Mouse (Mus musculus) gastrocnemius, adult 18-20 months (tissue): ENCODE results near the gene Itga6. TPM values are rescaled to one million over a fixed set of nuclear protein-coding genes. Genes with fewer than 3 reads are reported as not detected.
"Not testable (repeated sequence)": the region's sequence is repeated elsewhere in the genome, so short reads cannot be mapped to it uniquely, and the experiment has no call there.

ENCODE experiments used
- DNase-seq: peaks from one replicate; pipeline ENCODE4 v3.0.0; 2021; ENCODE audit warnings: low spot score
- total RNA-seq, 2 experiments: library from RNA; stranded (reverse); gene quantifications; 2 replicates each; pipeline ENCODE4 v1.2.3; 2021

The Itga6 gene
- total RNA-seq, 2 experiments from 2014 or later, result 14.2 to 18.3 TPM

DNA sequence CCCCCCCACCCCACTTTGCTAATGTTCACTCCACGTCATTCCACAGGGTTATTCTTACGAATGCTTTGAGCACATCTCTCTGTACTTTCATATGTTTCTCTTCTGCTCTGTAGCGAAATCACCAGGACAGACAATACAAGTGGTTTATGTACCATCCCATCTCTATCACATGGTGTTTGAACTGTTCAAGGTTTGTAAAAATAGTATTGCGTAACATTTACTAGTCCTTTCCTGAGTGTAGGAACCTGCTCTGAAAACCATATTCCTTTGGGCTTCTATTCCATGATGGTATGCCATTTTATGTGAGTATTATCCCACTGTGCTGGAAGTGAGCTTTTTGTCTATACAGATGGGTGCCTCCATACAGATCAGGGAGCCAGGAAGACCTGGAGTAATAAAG lies 141.9 kb downstream of the Itga6 start:
- no peak for DNase-seq

DNA sequence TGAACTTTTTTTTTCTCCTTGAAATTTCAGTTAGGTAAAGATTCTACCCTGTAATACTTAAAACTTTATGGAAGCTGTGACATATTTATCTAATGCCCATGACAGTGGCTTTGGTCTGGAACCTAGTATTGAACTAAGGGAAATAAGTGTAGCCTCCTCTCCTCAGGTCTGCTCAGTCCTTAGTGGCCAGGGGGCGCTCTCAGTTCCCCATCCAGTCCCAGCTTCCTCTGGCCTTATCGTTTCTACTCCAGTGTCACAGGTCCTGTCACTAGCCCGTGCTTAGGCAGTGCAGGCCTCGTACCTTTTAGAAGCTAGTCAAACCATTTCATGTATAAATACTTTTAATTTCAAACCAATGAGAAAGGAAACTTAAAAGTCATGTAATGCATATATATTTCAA lies 143.0 kb downstream of the Itga6 start:
- no peak for DNase-seq

DNA sequence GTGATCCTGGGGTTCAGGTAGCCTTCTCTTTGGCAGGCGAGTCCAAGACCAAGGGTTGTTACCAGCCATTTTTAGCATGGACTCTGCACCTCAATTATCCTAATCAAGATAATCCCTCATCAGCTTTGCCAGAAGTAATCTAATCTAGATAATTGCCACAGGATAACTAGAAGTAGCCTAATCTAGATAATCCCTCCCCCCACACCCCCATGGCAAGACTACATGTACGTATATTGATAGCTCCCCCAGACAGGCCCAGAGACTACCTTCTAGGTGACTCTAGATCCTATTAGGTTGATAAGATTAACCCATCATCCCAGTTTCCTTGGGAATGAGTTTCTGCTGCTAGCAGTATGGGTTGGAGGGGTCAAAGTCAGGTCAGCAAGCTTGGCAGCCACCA lies 146.1 kb downstream of the Itga6 start:
- DNase-seq, result no peak

DNA sequence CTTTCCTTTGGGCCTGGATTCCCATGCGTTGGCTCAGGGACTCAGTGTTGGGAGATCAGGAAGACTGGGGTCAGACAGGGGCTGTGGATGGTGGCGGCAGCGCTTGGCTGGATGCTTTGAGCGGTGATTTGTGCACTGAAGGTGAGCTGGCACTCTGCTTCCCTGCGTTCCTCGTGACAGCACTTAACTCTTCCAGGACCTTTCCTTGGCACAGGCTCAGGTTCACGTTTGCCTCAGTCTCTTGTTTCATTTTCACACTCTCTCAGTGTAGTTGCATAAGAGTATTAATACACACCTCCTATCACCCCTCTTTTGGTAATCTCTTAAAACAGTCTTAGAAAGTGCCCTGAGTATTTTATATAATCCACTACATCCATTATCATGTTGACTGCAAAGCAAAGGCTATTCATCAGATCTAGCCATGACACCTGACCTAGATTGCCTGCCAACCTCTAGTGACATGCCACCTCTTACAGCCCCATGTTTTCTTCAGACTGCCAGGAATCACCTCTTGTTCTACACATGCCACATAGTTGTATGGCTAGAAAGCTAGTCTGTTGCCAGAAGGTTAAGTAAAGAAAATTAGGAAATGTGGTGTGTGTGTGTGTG lies 147.4 kb downstream of the Itga6 start:
- no peak for DNase-seq

DNA sequence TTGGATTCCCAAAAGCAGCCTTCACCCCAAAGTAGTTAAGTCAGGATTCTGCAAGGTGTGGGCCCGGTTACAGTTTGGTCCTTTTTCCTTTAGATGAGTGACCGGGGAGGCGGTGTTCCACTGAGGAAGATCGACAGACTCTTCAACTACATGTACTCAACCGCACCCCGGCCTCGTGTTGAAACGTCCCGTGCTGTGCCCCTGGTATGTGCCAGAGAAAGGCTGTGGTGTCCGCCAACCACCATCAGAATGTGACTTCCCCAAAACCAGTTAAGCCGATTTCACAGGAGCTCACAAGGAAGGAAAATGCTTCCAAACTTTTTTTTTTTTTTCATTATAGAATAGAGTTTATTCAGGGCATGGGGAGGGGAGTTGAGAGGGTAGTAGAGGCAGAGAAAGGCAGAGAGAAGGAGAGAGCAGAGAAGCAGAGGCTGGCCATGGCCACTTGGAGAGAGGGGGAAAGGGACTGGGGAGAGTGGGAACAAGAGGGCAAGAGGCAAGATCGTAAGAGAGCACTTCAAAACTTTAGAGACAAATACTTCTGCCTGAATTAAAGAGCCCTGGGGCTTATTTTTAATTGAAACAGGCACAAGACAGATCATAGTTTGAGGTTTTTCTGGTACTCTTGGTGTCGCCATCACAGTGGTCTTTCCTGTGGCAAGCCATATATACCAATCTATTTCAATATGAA lies 150.3 kb downstream of the Itga6 start:
- DNase-seq, result no peak

DNA sequence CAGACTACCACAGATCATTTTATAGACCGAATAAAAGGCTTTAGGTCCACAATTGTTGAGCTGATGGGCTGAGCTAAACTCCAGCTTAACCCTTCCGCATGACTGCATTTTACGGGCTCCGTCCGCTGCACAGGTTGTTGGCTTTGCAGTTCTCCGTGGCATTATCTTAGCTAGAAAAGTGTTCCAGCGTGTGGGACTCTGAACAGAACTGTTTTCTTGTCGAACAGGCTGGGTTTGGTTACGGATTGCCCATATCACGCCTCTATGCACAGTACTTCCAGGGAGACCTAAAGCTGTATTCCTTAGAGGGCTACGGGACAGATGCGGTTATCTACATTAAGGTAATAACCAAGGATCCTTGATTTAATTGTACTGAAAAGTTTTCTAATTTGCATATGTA lies 152.0 kb downstream of the Itga6 start:
- DNase-seq, result no peak

DNA sequence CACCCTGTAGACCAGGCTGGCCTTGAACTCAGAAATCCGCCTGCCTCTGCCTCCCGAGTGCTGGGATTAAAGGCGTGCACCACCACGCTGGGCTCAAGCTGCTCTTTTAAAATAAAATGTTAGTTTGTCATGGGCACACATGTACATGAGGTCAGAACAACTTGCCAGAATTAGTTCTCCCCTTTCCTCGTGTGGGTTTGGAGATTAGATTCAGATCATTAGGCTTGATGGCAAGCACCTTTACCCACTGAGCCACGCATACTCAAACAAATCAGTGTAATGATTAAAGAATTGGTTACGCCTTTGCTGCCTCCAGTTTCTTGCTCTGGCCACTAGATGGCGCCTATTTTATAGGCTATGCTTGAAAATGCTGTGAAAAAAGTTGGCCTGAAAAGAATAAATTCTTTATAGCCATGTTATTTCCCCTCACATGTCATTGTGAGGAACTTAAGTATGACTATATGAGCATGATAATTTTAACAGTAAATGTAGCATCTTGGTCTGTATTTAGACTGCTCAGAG lies 153.0 kb downstream of the Itga6 start:
- DNase-seq, result peak; percentile 26

DNA sequence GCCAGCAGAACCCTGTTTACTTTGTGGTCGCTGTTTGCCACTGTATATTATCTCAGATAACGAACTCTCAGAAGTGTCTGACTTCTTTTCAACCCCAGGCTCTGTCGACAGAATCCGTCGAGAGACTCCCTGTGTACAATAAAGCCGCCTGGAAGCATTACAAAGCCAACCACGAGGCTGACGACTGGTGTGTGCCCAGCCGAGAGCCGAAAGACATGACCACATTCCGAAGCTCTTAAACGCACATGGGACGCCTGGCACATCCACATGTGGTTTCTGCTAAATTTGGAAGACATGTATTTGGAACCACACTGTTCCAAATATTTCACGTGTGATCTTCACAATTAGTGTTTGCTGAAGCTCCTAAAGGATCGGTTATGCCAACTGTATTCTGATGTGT lies 154.5 kb downstream of the Itga6 start:
- no peak for DNase-seq

DNA sequence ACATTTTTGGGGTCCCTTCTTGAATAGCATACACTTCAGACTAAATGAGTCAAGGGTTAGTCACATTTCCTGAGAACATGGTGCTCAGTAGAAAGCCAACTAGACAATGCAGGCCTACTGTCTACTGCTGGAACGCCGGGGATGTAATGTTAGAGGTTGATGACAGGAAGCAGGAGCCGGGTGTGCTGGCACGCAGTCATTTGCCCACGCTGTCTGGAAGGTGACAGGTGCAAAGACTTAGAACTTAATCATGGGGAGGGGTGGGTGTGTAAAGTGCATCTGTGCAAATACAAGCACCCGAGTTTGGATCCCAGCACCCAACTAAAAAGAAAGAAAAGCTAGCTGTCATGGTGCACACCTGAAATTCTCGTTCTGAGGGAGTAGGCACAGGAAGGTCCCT lies 159.7 kb downstream of the Itga6 start:
- DNase-seq, result no peak

DNA sequence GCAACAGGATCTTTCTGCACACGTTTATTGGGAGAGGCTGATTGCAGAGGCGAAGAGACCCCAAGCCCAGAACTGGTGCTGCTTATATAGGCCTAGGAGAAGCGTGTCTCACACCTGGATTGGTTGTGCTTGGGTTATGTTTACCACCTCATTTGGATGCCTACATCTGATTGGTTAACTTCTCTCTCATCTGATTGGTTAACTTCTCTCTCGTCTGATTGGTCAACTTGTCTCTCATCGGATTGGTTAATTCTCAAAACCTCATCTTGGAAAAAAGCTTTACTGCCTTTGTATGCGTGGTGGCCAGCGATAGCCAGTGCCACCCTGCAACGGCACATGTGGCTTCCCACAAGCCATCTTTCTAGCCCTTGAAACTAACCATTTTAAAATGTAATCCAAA lies 160.9 kb downstream of the Itga6 start:
- not testable (repeated sequence) for DNase-seq

Other genes starting within 250 kb of the Itga6 start
- not detected for gene Dlx1, start 217.5 kb upstream of the Itga6 start, total RNA-seq
- not detected for gene Dlx2, start 198.9 kb upstream of the Itga6 start, total RNA-seq
- gene Pdk1, start 127.6 kb downstream of the Itga6 start, total RNA-seq, result 10 to 100 TPM; 65.7 to 72.6 TPM
- gene Rapgef4, start 235.6 kb downstream of the Itga6 start, total RNA-seq, result 1 to 10 TPM; 1.2 to 4.2 TPM